Mouse (Mus musculus) heart, embryonic 14.5 days (tissue): ENCODE measurements around the gene Pcsk4. TPM values are rescaled to one million over a fixed set of nuclear protein-coding genes. Genes with fewer than 3 reads are reported as not detected.

ENCODE experiments used
- ATAC-seq: fragments of 200-750 bp; cut with Nextera tagmentation; 2 replicates; pipeline ENCODE4 v1.8.0; 2017; ENCODE audit warnings: low read depth, moderate TSS enrichment; ENCODE audit not compliant: insufficient number of reproducible peaks, insufficient read depth, low FRiP score
- H3K27ac ChIP-seq, 2 experiments: fragments of 200-500 bp in 1 of 2; fragments of 300-500 bp in 1 of 2; sonication (generic) in 1 of 2; replicated peaks in 1 of 2; 2 replicates each; pipeline ENCODE4 v1.5.1; 2012 to 2014; ENCODE audit warnings: low read depth in 2 of 2, low read length in 2 of 2, control low read depth in 1 of 2, mild to moderate bottlenecking in 1 of 2, mixed read lengths in 1 of 2; ENCODE audit not compliant: control insufficient read depth in 1 of 2, insufficient read depth in 1 of 2
- H3K27me3 ChIP-seq: fragments of 300-500 bp; sonication (generic); 2 replicates; pipeline ENCODE4 v1.6.1; 2014; ENCODE audit warnings: mild to moderate bottlenecking, low read length, control low read depth; ENCODE audit not compliant: control insufficient read depth, insufficient read depth
- H3K36me3 ChIP-seq: fragments of 300-500 bp; sonication (generic); 2 replicates; pipeline ENCODE4 v1.6.1; 2014; ENCODE audit warnings: mild to moderate bottlenecking, control low read depth, low read length, mixed read lengths; ENCODE audit not compliant: control insufficient read depth, insufficient read depth
- H3K4me1 ChIP-seq, 2 experiments: fragments of 200-500 bp in 1 of 2; fragments of 300-500 bp in 1 of 2; sonication (generic) in 1 of 2; 2 replicates each; pipeline ENCODE4 v1.6.1; 2012 to 2014; ENCODE audit warnings: low read length in 2 of 2, control low read depth in 1 of 2, mixed read lengths in 1 of 2; ENCODE audit not compliant: control insufficient read depth in 2 of 2, insufficient read depth in 2 of 2
- H3K4me2 ChIP-seq: fragments of 300-500 bp; sonication (generic); 2 replicates; pipeline ENCODE4 v1.6.1; 2014; ENCODE audit warnings: mild to moderate bottlenecking, low read length
- H3K4me3 ChIP-seq, 2 experiments: fragments of 200-500 bp in 1 of 2; fragments of 300-500 bp in 1 of 2; sonication (generic) in 1 of 2; 2 replicates each; pipeline ENCODE4 v1.5.1; 2012 to 2014; ENCODE audit warnings: low read length in 2 of 2, mild to moderate bottlenecking in 2 of 2, control low read depth in 1 of 2, low read depth in 1 of 2, moderate library complexity in 1 of 2; ENCODE audit not compliant: control insufficient read depth in 1 of 2, insufficient read depth in 1 of 2
- H3K9ac ChIP-seq: fragments of 300-500 bp; sonication (generic); 2 replicates; pipeline ENCODE4 v1.6.1; 2014; ENCODE audit warnings: mild to moderate bottlenecking, low read length
- H3K9me3 ChIP-seq: fragments of 300-500 bp; sonication (generic); 2 replicates; pipeline ENCODE4 v1.6.1; 2016; ENCODE audit warnings: low read length, control low read depth; ENCODE audit not compliant: control insufficient read depth
- WGBS: fragments of 180-500 bp; shearing (Covaris S2); extraction: QIAGEN DNeasy Blood & Tissue Kit; methylation state at CpG from one replicate; pipeline ENCODE4 v1.1.7; 2014; 5-methylcytosine and 5-hydroxymethylcytosine counted together
- polyA plus RNA-seq: library from polyadenylated mRNA; unstranded; fragments of >200 nt; fragmentation: Nextera tagmentation; extraction: Ambion mirVana; gene quantifications from 2 replicates; pipeline ENCODE4 v1.2.1, GENCODE M21; 2014

Pcsk4 gene
- polyA plus RNA-seq, 1 experiment from 2014 or later, result 1.4 TPM

- Histone ChIP-seq H3K36me3 (no peaks in the 10 kb centered on the region), H3K9me3 (no peaks in the 10 kb centered on the region), H3K4me2 (peak overlapping the region; percentile 55), H3K27ac (no peak overlapping the region), H3K4me3 (peak overlapping the region in 1 of 2 experiments; percentile 34; a peak in 2 of 4 replicates), H3K4me1 (peaks cover 0 to 9% of the 10 kb centered on the region in 2 experiments; a peak in 2 of 4 replicates), H3K27me3 (peaks cover 85% of the 10 kb centered on the region), H3K9ac (no peak overlapping the region)
- 4% methylated on average over 32 of the region's 34 CpGs for WGBS
- ATAC-seq, result no peak
Measured at GRCm38 (mm10) chr10:80356737-80357136, 27.4 kb upstream of the Pcsk4 start.

- Histone ChIP-seq H3K4me3 (peak within 1 kb of the TSS in 1 of 2 experiments; percentile 34; a peak in 2 of 4 replicates), H3K27ac (no peak within 1 kb of the TSS), H3K36me3 (no peaks in the 10 kb centered on the region), H3K4me2 (peak within 1 kb of the TSS; percentile 55), H3K4me1 (peaks cover 0 to 9% of the 10 kb centered on the region in 2 experiments; a peak in 2 of 4 replicates), H3K9ac (no peak within 1 kb of the TSS), H3K27me3 (peaks cover 91% of the 10 kb centered on the region), H3K9me3 (no peaks in the 10 kb centered on the region)
- 2% methylated on average over 52 of the region's 53 CpGs for WGBS
- no peak for ATAC-seq
Measured at GRCm38 (mm10) chr10:80356001-80356682, 26.8 kb upstream of the Pcsk4 start, which contains the start of gene Plk5. Plk5 (plus strand) TSS chr10:80356459.

GRCm38 (mm10) chr10:80355431-80355830 is 26.1 kb upstream of the Pcsk4 start:
- Histone ChIP-seq H3K36me3 (no peaks in the 10 kb centered on the region), H3K4me3 (no peak overlapping the region), H3K4me1 (peaks cover 0 to 9% of the 10 kb centered on the region in 2 experiments; a peak in 2 of 4 replicates), H3K9ac (no peak overlapping the region), H3K27me3 (peaks cover 93% of the 10 kb centered on the region), H3K9me3 (no peaks in the 10 kb centered on the region), H3K4me2 (no peak overlapping the region), H3K27ac (no peak overlapping the region)
- ATAC-seq, result no peak
- WGBS, result 15% methylated on average over 9 of the region's 9 CpGs

GRCm38 (mm10) chr10:80352727-80353126 is 23.4 kb upstream of the Pcsk4 start:
- ATAC-seq, result no peak
- peaks cover 88% of the 10 kb centered on the region for H3K27me3 ChIP-seq
- no peak overlapping the region for H3K4me3 ChIP-seq
- peaks cover 9 to 26% of the 10 kb centered on the region in 2 experiments; a peak in 3 of 4 replicates for H3K4me1 ChIP-seq
- 40% methylated on average over 8 of the region's 8 CpGs for WGBS
- H3K9ac ChIP-seq, result no peak overlapping the region
- H3K4me2 ChIP-seq, result no peak overlapping the region
- no peaks in the 10 kb centered on the region for H3K36me3 ChIP-seq
- no peak overlapping the region for H3K27ac ChIP-seq
- H3K9me3 ChIP-seq, result no peaks in the 10 kb centered on the region

- 29% methylated on average over 11 of the region's 11 CpGs for WGBS
- H3K27ac ChIP-seq, result no peak overlapping the region
- no peaks in the 10 kb centered on the region for H3K36me3 ChIP-seq
- peaks cover 12 to 30% of the 10 kb centered on the region in 2 experiments; a peak in 3 of 4 replicates for H3K4me1 ChIP-seq
- no peak for ATAC-seq
- H3K9ac ChIP-seq, result no peak overlapping the region
- no peaks in the 10 kb centered on the region for H3K9me3 ChIP-seq
- peaks cover 87% of the 10 kb centered on the region for H3K27me3 ChIP-seq
- no peak overlapping the region for H3K4me2 ChIP-seq
- H3K4me3 ChIP-seq, result no peak overlapping the region
Measured at GRCm38 (mm10) chr10:80351896-80352295, 22.6 kb upstream of the Pcsk4 start.

GRCm38 (mm10) chr10:80350292-80350691 is 21.0 kb upstream of the Pcsk4 start:
- Histone ChIP-seq H3K9me3 (no peaks in the 10 kb centered on the region), H3K9ac (no peak overlapping the region), H3K4me1 (peaks cover 12 to 24% of the 10 kb centered on the region in 2 experiments; a peak in 3 of 4 replicates), H3K27ac (no peak overlapping the region), H3K27me3 (peaks cover 84% of the 10 kb centered on the region), H3K4me3 (no peak overlapping the region), H3K36me3 (no peaks in the 10 kb centered on the region), H3K4me2 (no peak overlapping the region)
- 4% methylated on average over 7 of the region's 7 CpGs for WGBS
- peak; percentile 63 for ATAC-seq

GRCm38 (mm10) chr10:80348981-80349380 is 19.7 kb upstream of the Pcsk4 start:
- Histone ChIP-seq H3K4me1 (peaks cover 12 to 37% of the 10 kb centered on the region in 2 experiments; a peak in 3 of 4 replicates), H3K27ac (0 out of 4 replicates have a peak overlapping the region, but pooled peaks of 1 of the 2 experiments have one; percentile 19), H3K4me3 (peak overlapping the region; percentile 41 to 44; a peak in 3 of 4 replicates), H3K4me2 (peak overlapping the region; percentile 72), H3K9ac (peak overlapping the region; percentile 73; the same call in 1 of the 2 replicates), H3K36me3 (no peaks in the 10 kb centered on the region), H3K9me3 (no peaks in the 10 kb centered on the region), H3K27me3 (peaks cover 84% of the 10 kb centered on the region)
- ATAC-seq, result no peak
- WGBS, result 15% methylated on average over 26 of the region's 26 CpGs
